Mouse (Mus musculus): Measurements from ENCODE around the gene Arnt.
A peak's percentile ranks its signal among the peaks of the same experiment; 100 is the strongest.

The Arnt gene

DNA sequence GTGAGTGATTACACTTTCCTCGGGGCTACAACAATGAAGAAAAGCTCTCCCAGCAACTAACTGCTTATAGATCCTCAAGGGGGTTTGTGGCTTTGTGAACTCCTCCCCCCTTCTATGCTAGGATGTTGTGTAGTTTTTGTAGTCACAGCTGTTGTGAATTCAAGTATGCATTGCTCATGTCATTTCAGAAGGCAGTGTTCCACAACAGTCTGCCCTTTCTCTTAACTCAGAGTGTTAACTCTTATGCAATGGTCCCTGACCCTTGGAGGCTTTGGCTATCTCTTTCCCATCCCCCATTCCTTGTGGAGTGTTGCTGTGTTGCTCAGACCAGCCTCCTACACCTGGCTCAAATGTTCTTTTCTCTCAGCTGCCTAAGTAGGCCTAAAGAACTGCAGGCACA is 25.2 kb downstream of the Arnt start:
- DNase-seq: no peak

- no peak for DNase-seq
Measured at GRCm38 (mm10) chr3:95463852-95464251, 29.7 kb downstream of the Arnt start.

DNA sequence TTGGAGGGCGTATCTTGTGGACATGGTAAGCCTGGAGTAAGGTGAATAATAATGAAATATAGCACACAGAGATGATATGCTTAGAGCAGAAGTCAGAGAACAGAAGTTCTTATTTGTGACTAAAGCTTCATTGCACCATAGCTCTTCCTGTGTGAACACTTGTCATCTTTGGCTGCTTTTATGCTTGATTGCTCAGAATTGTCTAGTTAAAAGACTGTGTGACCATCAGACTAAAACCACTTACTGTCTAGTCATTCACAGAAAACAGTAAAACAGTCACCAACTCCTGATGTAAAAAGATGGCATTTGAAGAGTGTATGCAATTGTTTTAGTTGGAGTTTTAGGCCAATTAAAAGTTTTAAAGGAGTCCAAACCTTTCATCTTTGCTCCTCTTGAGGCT is 44.8 kb downstream of the Arnt start:
- DNase-seq: no peak

DNA sequence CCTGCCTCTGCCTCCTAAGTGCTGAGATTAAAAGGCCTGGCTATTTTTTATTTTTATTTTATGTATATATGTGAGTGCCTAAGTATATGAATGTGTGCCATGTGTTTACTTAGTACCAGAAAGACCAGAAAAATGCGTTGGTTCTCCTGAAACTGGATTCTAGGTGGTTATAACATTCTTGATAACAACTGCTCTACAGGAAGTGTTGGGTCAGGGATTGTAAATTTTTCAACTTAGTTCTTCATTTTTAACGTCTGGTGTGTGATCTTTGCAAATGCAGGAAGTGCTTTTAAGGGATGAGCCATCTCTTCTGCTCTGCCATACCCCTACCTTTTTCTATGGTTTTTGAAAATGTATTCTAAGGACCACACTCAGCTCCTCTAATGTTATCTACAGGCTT is 52.2 kb downstream of the Arnt start:
- DNase-seq: no peak

GRCm38 (mm10) chr3:95488679-95489078 is 54.5 kb downstream of the Arnt start:
- no peak for DNase-seq

DNA sequence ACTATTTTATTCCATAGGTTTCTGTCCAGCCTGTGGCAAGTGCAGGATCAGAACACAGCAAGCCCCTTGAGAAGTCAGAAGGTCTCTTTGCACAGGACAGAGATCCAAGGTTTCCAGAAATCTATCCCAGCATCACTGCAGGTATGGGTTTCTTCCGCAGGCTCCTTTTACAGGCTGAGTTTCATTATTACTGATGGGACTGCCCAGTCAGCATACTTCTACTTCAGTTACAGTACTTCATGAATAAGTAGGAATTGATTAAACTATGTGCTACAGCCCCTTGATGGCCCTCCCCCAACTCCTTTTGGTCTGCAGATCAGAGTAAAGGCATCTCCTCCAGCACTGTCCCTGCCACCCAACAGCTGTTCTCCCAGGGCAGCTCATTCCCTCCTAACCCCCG is 56.0 kb downstream of the Arnt start:
- DNase-seq: no peak

GRCm38 (mm10) chr3:95494342-95494741 is 60.2 kb downstream of the Arnt start:
- peak; percentile 80 for DNase-seq

DNA sequence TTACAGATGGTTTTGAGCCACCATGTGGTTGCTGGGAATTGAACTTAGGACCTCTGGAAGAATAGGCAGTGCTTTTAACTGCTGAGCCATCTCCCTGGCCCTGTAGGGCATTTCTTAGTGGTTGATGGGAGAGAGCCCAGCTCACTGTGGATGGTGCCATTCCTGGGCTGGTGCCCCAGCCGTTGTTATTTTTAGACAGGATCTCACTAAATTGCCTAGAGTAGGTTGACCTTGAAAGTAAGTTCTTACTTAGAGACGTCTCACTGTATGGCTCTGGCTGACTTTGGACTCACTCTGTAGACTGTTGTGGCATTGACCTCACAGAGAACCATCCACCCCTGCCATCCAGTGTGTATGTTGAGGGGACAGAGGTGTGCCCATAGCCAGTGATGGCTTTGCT is 64.0 kb downstream of the Arnt start:
- no peak for DNase-seq

- DNase-seq: no peak
Measured at GRCm38 (mm10) chr3:95499024-95499423, 64.8 kb downstream of the Arnt start, which contains the start of gene Ctsk. TSS of gene Ctsk (plus strand) at chr3:95499256.

GRCm38 (mm10) chr3:95499496-95500140 is 65.4 kb downstream of the Arnt start:
- no peak for DNase-seq

GRCm38 (mm10) chr3:95502312-95502711 is 68.1 kb downstream of the Arnt start:
- no peak for DNase-seq

DNA sequence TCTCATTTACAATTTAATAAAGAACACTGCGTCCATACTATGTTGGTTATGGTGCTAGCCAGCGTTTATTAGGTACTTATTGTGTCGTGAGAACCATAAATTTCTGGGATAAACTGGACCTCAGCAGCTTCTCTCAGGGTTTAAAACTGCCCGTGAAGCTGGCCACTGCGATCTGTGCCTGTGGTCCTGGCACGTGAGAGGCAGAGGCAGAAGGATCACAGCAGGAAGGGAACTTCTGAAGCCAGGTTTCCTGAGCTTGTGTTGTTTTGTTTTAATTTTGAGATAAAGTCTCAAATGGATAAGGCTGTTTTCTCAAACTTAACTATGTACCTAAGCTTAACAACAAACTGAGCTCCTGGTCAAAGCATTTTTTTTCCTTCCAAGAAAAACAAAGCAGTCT is 75.2 kb downstream of the Arnt start:
- no peak for DNase-seq

GRCm38 (mm10) chr3:95511611-95512180 is 77.5 kb downstream of the Arnt start:
- peak; percentile 26 for DNase-seq

- peak; percentile 87 for DNase-seq
Measured at GRCm38 (mm10) chr3:95516614-95517041, 82.4 kb downstream of the Arnt start.

DNA sequence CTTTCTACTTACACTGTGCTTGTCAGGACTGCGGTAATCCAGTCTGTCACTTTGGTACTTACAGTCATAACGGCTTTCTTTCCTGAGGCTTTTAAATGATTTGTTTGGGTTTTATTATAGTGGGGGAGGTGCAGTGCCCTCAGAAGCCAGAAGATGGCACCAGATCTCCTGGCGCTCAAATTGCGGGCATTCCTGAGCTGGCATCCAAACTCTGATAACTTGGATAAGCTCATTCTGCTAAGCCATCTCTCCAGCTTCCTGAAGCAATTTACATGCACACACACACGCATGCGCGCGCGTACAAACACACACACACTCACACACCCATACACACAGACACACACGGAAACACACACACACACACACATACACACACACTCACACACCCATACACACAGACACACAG is 83.3 kb downstream of the Arnt start:
- peak; percentile 87 for DNase-seq

GRCm38 (mm10) chr3:95518891-95519290 is 84.7 kb downstream of the Arnt start:
- DNase-seq: peak; percentile 62

- DNase-seq: peak; percentile 88
Measured at GRCm38 (mm10) chr3:95519315-95519714, 85.1 kb downstream of the Arnt start.

GRCm38 (mm10) chr3:95520100-95520499 is 85.9 kb downstream of the Arnt start:
- DNase-seq: no peak

- DNase-seq: no peak
Measured at GRCm38 (mm10) chr3:95521168-95521567, 87.0 kb downstream of the Arnt start.

DNA sequence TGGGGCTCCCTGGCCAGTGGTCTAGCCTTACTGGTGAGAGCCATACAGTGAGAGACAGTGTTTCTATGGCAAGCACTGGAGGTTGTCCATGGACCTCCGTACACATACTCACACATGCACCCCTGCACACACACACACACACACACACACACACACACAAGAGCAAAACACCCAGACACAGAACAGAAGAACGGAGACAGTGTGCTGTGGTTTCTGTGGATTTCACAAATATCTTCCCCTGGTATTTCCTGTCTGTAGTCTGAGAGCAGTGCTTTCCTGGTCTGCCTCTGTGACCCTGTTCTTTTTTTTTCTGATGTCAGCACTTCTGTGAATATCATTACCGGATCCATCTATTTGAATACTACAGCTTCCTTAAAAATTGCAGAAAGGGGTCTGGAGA is 89.5 kb downstream of the Arnt start:
- no peak for DNase-seq

- no peak for DNase-seq
Measured at GRCm38 (mm10) chr3:95524673-95525072, 90.5 kb downstream of the Arnt start.

GRCm38 (mm10) chr3:95526111-95526510 is 91.9 kb downstream of the Arnt start:
- DNase-seq: no peak

- DNase-seq: no peak
Measured at GRCm38 (mm10) chr3:95526622-95527211, 92.5 kb downstream of the Arnt start, which contains the start of gene Ctss. TSS of gene Ctss (plus strand) at chr3:95526786.

- DNase-seq: no peak
Measured at GRCm38 (mm10) chr3:95529814-95530213, 95.6 kb downstream of the Arnt start.
